Mouse (Mus musculus) thymus, postnatal 36 days (tissue): ENCODE measurements at regions not wholly inside any gene's neighbourhood (a gene's known extent, or its start where the extent isn't known, plus 50 kb on each side); places are given as distances from the start of the nearest gene placed in this dataset.

Experiments used
- DNase-seq, 2 experiments: peaks; one replicate each; pipeline ENCODE4 v3.0.0; 2022; ENCODE audit warnings: mixed read lengths in 2 of 2

DNA sequence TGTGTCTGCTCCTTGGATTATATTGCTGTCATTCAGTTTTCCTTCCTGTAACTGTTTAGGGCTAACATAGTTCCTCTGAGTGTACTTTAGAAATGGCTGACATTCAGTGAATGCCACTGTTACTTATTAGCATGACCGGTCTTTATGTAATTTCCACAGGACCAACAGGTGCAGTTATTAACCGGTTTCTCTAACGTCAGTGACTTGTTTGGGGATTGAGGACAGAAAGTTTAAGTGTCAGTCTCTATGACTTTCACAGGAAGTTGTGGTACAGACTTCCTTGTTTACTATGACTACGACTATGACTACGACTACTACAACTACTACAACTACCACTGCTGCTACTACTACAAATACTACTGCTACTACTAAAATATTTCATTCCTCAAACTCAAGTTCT is 170.4 kb upstream of the Ptger4 start:
- no peak for DNase-seq

DNA sequence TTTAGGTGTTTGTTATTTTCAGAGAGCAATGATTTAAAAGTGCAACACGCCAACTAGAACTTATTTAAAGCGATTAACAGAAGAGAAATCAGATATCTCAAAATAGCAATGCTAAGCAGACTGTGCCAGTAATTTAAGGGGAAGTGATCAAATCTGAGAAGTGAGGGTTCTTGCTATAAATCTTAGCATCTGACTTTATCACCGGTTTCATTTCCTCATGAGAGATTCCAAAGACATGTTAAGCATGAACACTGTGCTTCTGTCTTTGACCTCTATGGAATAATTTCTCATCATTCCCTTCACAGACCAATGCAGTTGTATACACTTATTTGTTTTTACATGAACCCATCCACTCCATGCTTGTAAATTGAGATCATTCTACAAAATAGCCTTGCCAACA is 172.0 kb upstream of the Ptger4 start:
- DNase-seq, result no peak

DNA sequence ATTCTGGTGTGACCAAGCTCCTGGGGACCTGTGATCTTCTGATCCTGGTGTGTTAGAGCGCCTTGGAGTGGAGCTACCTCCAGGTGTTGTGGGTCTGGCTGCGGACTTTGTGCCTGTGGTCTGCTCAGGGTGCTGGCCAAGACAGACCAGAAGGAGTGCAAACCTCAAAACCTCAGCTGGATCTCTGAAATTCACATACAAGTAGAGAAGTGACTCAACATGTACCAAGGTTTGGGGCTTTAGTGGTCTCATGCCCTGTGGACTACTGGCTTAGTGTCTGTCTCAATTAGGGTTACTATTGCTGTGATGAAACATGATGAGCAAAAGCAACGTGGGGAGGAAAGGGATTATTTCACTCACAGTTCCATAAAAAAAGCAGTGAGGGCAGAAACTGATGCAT is 182.7 kb upstream of the Ptger4 start:
- no peak for DNase-seq

DNA sequence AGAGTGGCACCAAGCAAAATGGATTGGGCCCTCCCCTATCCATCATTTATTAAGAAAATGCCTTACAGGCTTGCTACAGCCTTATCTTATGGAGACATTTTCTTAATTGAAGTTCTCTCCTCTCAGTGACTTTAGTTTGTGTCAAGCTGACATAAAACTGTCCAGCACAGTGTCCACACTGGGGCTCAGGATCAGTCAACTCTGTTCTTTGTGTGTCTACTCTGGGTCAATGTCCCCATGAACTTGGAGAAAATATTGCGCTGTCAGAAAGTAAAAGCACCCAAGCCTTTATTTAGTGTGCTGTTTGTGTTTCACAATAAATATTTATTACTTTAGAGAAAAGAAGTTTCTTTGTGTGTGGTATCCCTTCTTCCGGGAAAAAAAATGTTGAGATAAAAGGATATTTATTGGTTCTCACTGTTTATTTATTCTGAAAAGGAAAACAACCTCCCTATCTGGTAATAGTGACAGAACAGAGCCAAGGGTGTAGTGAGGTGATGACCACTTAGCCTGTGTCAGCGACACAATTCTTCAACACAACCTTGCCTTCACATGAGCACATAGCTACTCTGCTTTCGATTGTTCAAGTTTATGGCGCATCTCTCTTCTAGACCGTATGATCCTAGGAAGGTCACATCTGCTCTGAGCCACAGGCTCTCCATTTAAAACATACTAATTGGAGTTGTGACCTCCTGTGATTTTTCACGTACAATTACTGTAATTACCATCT is 183.5 kb upstream of the Ptger4 start:
- DNase-seq, result no peak

DNA sequence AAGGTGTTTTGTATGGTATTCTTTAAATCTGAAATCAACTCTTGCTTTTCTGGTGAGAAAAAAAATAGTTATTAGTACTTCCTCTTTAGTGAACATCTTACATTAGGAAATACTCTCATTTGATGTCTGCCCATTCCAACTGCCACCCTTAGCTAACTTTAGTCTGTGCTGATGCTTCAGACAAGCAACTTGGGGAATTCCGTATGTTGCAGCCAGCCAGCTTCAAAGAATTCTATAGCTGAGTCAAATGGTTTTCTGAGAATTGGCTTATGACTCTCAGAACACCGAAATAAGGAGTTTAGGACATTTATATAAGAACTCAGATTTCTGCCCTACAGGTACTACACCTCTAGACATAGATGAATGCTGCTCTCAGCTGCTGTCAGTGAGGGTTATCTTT is 188.0 kb upstream of the Ptger4 start:
- DNase-seq, result no peak

DNA sequence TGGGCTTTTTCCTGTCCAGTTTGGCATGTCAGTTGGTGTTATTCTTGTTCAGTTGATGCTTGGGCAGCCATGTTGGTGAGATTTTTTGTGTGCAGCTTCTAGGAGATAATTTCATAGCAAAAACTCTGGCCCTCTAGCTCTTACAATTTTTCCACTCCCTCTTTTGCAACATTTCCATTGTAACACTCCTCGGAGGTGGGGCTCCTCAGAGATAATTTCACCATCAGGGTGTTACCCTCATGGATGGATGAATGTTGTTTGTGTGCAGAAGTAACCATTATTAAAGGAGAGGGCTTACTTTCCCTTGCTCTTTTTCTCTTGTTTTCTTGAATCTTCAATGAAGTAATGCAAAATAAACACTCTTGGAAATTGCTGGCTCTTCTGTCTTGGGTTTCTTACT is 193.0 kb upstream of the Ptger4 start:
- no peak for DNase-seq

DNA sequence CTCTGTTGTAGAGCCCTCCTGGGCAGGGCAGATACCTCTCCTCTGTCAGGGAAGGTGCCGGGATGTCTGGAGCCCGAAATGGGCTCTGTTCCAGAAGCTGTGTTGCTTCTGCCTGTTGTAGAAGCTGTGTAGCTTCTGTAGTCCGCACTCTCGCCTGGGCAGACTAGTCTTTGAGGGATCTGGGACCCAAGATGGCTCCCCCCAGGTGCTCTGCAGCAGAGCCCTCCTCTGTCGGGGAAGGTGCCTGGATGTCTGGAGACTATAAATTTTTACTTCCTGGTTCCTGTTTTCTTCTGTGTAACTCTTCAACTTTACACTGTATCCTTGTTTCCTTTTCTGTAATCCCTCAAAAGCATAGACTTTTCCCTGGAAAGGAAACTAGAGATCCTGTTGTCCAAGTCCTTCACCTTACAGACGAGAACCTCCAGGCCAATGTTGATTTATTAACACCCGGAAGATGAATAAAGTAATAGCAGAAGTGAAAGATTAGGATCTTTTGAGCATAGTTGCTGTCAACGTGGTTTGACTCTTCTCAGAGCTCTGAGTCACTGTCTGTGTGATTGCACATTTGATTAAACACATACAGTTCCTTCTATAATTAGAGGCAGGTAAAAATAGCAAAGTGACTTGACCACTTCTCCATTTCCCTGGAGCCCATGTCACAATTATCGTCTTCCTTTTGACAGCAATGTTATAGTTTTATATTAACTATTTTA is 202.2 kb upstream of the Ptger4 start:
- DNase-seq, result no peak

DNA sequence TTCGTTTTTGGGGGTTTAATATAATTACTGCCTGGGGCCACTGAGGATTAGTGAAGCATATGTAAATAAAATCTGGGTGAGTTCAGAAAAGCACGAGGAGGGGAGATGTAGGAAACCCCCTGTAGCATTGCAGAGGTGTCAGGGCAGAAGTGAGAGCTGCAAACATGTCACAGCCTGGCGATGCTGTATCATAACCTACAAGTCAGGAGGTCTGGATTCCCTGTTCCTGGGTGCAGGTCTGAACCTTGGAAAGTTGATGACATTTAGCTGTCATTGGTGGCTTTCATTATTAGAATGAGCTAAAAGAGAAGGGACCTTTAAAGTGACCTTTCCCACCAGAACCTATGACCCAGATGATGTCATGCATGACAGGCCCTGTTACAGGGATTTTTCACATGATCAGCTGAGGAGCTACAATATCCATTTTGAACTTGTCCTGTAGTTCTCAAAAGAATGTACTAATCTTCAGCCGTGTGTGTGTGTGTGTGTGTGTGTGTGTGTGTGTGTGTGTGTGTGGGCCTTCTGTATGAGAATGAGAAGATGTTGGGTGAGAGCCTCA is 202.8 kb upstream of the Ptger4 start:
- no peak for DNase-seq

DNA sequence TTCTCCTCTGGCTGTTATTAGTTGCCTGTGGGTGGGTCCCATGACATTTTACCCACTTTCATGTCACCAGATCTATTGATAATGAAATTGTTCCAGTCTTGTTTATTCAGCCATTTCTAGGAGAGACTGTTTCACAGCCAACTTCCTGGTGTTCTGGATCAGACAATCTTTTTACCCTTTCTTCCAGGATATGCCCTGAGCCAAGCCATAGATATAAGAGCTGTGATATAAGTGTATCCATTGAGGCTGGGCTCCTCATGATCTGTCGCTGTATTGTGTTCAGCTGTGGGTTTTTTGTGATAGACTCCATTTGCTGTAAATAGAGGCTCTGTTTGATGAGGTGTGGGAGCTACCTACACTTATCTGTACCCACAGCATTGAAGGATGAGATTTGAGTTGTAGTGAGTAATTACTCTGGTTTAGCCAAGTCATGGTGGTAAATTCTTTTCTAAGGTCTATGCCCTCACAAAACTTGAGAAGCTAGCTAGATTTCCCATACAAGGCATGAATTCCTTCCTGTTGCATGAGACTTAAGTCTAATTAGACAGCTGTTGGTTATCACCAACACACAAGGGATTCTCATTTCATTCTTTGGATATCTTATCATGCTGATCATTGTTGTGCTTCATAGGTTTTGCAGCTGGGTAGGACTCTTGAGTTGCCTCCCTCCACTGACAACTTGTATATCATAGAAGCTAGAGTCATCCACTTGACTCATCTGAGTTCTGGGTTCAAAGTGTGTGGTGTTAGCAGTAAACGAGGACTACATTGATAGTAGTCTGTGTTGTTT is 203.9 kb upstream of the Ptger4 start:
- DNase-seq, result no peak

DNA sequence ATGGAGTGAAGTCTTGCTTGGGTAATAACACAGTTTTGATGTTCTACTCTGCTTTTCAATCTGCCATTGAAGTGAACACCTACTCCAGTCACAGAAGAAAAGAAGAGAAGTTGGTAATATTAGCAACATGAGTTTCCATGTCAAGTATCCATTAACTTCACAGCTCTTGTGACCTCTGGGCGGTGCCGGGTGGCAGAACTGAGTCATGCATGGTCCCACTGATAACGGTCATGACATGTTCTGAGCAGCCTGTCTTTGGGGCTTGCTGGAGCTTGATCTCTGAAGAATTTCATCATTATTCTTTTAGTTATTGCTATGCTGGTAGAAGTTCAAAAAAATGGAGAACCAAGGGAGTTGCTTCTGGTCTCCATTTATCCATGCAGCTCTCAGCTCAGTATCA is 215.1 kb upstream of the Ptger4 start:
- no peak for DNase-seq

DNA sequence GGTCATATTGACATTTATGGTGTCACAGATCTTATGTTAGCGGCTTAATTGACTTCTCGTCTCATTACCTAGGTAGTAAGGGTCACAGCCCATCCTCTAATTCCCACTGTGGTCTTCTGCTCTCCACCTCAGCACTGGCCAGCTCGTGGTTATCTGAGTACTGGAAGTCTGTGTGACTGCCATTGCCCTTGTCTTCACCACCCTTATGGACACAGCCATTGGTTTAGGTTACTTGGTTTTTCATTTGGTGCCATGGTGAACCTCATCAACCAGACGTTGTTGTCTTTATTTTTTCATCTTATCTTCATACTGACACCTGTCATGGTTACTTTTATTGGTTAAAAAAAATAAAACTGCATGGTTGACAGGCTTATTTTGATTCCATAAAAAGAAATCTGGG is 215.6 kb upstream of the Ptger4 start:
- no peak for DNase-seq

DNA sequence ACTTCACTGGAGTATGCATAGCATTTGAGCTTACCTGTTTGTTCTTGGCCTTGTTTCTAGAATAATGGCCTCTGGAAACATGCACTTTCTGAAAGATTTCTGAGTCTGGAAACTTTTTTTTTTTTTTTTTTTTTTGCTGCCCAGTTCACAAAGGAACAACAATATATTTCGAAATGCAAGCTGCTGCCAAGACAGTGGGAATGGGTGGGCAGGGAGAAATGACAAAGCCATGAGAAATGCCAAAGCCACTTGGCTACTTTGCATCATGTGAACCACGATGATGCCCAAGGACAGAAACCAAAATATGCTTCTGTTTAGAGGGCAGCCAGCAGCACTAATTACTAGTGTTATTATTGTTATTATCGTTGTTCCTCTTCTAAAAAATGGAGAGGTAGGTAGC is 218.7 kb upstream of the Ptger4 start:
- DNase-seq, result no peak

DNA sequence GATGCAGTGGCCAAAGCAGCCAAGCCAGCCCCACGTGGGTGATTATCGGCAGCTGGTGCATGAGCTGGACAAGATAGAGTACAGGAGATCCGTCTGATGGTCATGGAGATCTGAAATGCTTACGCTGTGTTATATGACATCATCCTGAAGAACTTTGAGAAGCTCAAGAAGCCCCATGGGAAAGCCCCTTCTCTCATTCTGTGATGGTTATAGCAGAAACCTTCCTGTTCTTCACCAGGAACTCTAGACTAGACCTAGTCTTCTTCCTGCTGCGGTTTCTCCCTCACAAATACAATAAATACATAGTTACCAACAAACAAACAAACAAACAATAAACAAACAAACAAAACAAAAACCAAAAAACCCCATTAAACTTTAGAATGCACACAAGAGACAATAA is 220.7 kb upstream of the Ptger4 start:
- no peak for DNase-seq

DNA sequence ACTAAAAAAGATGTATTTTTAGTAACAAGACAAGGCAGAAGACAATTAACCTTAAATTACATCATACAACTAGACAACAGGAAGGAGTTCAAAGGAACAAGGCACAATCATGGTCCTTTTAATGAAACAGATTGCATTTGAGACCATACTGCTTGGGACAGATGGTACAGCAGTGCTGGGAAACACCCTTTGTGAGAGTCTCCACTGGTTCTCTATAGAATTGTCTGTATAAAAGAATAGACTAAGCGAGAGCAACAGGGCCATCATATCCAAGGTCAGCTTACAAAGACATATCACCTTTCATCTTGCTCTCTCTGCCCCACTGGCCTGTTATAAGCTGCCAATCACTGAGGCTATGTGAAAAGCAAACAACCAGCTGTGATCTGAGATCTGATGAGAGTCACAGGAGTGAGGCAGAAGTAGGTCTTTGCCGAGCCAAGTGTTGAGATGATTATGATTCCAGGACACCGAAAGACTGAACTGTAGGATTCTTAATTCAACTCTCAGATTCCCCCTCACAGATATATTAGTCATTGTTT is 224.6 kb upstream of the Ptger4 start:
- no peak for DNase-seq

DNA sequence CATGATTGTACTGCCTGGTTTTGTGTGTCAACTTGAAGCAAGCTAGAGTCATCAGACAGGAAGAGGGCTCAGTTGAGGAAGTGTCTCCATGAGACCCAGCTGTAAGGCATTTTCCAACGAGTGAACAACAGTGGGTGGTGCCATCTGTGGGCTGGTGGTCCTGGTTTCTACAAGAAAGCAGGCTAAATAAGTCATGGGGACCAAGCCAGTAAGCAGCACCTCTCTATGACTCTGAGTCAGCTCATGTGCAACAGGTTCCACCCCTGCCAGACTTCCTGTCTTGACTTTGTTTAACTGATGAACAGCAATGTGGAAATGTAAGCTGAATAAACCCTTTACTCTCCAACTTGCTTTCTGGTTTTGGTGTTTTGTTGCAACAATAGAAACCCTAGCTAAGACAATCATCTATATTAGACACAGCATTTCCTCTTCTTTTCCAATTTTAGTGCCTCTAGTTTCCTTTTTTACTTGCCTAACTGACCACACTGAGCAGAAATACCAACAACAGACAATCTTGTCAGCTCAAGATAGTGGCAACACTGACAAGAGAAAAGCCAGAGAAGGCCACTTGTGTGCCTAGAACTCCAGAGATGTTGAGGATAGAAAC is 231.5 kb upstream of the Ptger4 start:
- peak; percentile 10 to 27 for DNase-seq

DNA sequence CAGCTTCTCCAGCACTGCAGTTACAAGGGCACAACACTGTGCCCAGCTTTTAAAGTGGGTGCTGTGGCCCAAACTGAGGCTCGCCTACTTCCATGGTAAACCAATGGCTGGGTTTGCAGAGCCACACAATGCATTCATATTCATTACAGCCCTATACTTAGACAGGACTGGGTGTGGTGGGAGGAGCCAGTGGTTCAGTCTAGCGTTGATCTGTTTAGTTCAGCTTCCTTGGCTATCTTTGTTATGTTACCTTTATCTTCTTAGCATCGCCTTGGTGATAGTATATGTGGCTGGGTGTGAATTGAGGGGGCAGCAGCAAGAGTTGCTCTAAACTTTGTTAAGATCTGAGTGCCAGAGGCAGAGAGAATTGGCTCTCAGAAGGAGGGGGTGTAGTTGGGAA is 249.3 kb upstream of the Ptger4 start:
- no peak for DNase-seq

DNA sequence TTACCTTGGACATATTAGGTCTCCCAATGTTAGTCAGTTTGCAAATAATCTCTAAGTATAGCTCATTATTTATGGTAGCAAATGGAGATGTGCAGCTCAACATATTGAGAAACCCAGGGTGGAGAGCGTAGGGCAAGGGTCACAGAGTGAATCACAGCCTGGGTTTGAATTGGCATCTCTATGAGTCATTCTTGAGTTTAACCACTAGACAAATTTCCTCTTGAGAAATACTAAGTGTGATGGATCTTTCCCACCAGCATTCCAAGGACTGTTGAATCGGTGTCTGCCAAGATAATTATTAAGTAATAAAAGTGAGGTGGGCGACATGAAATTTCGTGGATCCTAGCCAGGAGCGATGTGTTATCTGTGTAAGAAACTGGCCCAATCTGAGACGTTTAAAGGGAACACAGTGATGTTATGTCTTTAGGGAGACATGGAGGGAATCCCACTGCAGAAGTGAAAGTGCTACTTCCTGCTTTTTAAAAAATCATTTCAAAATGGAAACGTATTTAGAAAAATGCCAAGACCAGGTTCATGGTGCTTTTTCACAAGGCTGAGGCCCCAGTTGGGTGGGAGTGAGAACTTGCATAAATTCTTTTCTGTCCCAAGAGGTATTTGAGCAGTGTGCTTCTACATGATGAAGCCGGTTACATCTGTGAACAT is 251.3 kb upstream of the Ptger4 start:
- no peak for DNase-seq

DNA sequence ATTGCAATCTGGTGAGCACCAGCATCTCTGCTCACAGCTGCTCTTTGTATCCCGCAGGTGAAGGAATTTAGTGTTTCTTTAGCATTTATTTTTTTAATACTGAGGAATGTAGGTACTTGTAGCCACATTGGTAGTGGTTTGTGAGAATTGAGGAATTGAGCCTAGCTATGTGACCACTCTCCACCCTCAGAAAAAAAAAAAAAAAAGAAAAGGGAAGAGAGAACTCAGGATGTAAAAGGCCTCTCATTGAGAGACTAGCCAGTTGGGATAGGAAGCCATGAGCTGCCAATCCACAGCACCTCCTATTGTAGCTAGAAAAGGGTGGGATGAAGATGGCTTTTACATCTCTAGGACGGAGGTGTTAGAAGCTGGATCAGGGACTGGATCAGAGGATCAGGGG is 252.0 kb upstream of the Ptger4 start:
- no peak for DNase-seq

DNA sequence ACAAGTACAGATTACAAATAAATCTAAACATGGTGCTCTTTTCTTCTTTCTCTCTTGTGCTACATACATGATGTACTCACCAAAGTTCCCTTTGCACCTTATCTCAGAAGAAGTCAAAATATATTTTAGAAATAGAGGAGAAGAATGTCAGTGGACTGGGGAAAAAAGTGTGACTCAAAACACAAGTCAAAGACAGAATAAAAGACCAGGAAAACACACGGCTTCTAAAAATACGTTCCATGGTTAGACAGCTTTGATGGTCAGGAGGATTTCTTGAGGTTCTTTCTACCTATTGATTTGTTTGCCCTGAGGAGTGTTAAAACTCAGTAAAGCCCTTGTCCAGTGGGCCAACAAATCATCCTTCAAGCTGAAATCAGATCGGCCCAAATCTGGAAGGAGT is 260.5 kb upstream of the Ptger4 start:
- no peak for DNase-seq

DNA sequence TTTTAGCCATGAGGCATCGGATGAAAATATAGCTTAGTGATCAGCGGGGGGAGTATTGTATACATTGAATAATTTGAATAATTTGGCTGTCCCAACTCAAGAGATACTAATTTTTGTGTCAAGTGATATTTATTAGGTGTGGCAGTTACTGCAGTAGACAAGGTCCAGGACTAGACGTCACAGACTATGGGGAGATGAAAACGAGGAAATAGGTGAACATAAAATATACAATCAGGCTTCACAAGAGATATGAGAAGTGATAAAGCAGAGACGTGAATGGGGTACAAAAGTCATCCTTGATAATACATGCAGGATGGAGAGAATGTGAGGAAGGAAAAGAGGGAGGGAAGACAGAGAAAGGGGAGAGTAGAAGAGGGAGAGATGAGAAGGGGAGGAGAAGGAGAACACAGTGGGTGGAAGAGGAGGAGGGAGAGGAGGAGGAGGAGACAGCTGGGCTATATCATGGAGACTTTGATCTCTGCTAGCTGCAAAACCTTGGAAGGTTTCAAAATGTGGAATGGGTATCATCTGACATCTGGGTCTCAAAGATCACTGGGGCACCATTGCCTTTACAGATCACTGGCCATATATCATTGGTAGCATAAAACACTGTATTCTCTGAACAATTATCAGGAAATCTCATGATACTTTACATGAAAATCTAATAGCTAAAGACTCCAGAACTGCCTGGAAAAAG is 263.0 kb upstream of the Ptger4 start:
- DNase-seq, result no peak

DNA sequence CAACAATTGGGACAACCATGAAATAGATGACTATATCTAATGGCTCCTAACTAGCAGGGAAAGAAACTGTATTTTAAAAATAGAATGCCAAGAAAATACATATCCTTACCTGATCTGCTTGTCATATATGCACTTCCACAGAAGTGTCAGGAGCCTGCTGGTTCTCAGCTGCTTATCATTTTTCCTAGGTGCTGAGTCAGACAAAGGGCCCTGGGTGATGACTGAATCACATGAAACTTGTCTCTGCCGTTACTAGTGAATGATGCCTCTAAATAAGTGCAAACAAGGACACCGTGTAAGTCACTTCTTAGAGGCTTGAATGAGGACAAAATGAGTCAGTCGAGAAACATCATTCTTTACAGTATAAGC is 263.5 kb upstream of the Ptger4 start:
- DNase-seq, result no peak

DNA sequence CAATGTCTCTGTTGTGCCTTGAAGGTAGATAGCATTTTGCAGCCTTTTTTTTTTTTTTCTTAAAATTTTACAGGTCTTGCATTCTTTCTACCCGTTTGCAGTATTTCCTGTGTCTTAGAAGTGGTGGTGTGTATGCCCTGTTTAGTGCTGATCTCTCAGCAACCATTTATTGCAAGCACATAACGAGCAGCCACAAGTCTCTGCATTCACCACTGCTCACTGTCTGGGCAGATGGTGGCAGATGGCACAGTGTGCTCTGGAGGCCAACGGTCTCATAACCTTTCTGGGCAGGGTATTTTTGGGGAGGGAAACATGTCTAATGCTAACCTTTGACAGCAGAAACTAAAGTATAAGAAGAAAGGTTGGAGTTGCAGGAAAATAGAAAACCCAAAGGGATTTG is 266.1 kb upstream of the Ptger4 start:
- peak; percentile 63 to 79 for DNase-seq
